Mouse (Mus musculus): ENCODE measurements around the gene Fhl2.

DNA sequence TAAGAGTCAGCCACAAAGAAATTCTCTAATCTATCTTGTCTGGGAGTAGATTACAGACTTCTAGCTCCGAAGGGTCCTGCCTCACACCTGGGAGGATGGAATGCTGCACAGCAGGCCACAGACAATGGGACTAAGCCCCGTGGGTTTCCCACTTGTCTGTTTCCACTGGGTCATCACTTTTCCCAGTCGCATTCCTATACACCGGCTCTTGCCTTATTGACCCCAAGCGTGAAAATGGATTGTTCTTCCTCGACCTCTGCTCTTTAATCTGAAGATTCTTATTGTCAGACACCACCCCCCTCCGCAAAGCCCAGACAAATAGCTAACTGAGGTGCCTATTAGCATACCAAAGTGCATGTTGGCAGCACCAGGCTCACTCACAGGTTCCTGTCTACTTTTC is 10.4 kb downstream of the Fhl2 start:
- TF ChIP-seq POLR2A (IDR thresholded peaks at IDR 0.05; ENCODE audit: extremely low read depth, insufficient read depth, low read length) (no peak), CTCF (IDR thresholded peaks at IDR 0.05; ENCODE audit: low read depth, low read length) (no peak)
